Mouse (Mus musculus) A20 (cell line): ENCODE data around the gene Ahcyl2.
"Not testable (repeated sequence)": the region's sequence is repeated elsewhere in the genome, so short reads cannot be mapped to it uniquely, and the experiment has no call there.

ENCODE experiments used
- DNase-seq: peaks from one replicate; pipeline ENCODE4 v3.0.0-alpha.2; 2011; ENCODE audit warnings: low read depth, low spot score

The Ahcyl2 gene

GRCm38 (mm10) chr6:29767813-29768660, at the start of gene Ahcyl2:
Ahcyl2 (plus strand) TSS chr6:29768011.
- DNase-seq, result peak; percentile 97

GRCm38 (mm10) chr6:29718894-29719329, 48.9 kb upstream of the Ahcyl2 start:
- DNase-seq, result no peak

- no peak for DNase-seq
These were observed 45.9 kb upstream of the Ahcyl2 start for GRCm38 (mm10) chr6:29721890-29722289.

GRCm38 (mm10) chr6:29726576-29727200, 41.1 kb upstream of the Ahcyl2 start:
- no peak for DNase-seq

- no peak for DNase-seq
These were observed 39.8 kb upstream of the Ahcyl2 start for GRCm38 (mm10) chr6:29728035-29728434.

GRCm38 (mm10) chr6:29729491-29729890, 38.3 kb upstream of the Ahcyl2 start:
- DNase-seq, result no peak

- no peak for DNase-seq
These were observed 32.5 kb upstream of the Ahcyl2 start, which contains the start of gene Smo for GRCm38 (mm10) chr6:29735336-29735688. Smo (plus strand) TSS chr6:29735503.

- DNase-seq, result no peak
These were observed 31.9 kb upstream of the Ahcyl2 start for GRCm38 (mm10) chr6:29735689-29736451.

GRCm38 (mm10) chr6:29736610-29737458, 31.0 kb upstream of the Ahcyl2 start:
- DNase-seq, result no peak

- no peak for DNase-seq
These were observed 16.2 kb upstream of the Ahcyl2 start for GRCm38 (mm10) chr6:29751466-29752152.

- DNase-seq, result no peak
These were observed 14.5 kb upstream of the Ahcyl2 start for GRCm38 (mm10) chr6:29753336-29753735.

GRCm38 (mm10) chr6:29756001-29756400, 11.8 kb upstream of the Ahcyl2 start:
- no peak for DNase-seq

GRCm38 (mm10) chr6:29756476-29756875, 11.3 kb upstream of the Ahcyl2 start:
- no peak for DNase-seq

GRCm38 (mm10) chr6:29758417-29758816, 9.4 kb upstream of the Ahcyl2 start:
- peak; percentile 74 for DNase-seq

GRCm38 (mm10) chr6:29759012-29759679, 8.7 kb upstream of the Ahcyl2 start:
- no peak for DNase-seq

- not testable (repeated sequence) for DNase-seq
These were observed 7.4 kb upstream of the Ahcyl2 start for GRCm38 (mm10) chr6:29760397-29760796.

- no peak for DNase-seq
These were observed 6.5 kb upstream of the Ahcyl2 start for GRCm38 (mm10) chr6:29761282-29761681.

GRCm38 (mm10) chr6:29762524-29762923, 5.3 kb upstream of the Ahcyl2 start:
- peak; percentile 63 for DNase-seq

GRCm38 (mm10) chr6:29766874-29767273, 937 bp upstream of the Ahcyl2 start:
- peak; percentile 55 for DNase-seq
